Comparison of ENCODE assay signal across 8 mouse cellular contexts in the genomic region with DNA sequence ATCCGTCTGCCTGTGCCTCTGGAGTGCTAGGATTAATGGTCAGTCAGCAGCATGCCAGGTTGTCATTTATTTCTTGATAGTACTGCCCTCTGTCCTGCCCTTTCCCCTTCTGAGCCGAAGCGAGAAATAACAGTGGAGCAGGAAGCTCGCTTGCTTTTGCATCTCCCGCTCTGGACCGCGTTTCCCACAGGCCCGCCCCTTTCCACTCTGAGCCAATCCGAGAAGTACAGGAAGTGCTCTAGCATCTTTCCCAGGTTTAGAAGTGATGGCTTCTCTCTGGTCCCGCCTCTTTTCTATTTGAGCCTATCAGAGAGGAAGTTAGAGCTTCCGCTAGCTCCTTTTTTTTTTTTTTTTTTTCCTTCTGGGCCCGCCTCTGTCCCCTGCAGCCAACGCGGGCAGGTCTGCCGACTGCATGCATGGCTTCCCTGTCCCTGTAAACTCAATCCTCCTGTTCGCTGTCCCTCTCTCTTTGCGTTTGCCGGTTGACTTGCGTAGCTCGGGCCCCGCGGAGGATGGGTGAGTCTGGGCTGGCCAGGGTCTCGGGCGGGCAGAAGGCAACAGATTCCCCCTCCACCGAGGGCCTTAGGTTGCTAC. TPM values are rescaled to one million over a fixed set of nuclear protein-coding genes. Genes with fewer than 3 reads are reported as not detected.
DNase-seq lines count a peak whose midpoint lies in the region; ATAC-seq lines count a peak whose summit lies in the region.

No protein-coding gene starts in this region.

- ATAC-seq in erythroblast, adult 5-6 weeks (replicated peaks; ENCODE audit: low FRiP score, poor library complexity, severe bottlenecking), result peak; percentile 89
- peak; percentile 94 for ATAC-seq in kidney, embryonic 15.5 days (replicated peaks; ENCODE audit: low FRiP score)
- ATAC-seq in monocyte, adult 5-6 weeks (replicated peaks; ENCODE audit: insufficient number of reproducible peaks, low FRiP score, low TSS enrichment, poor library complexity, severe bottlenecking), result peak; percentile 88

- H3K27me3 ChIP-seq in heart, embryonic 10.5 days (ENCODE audit: insufficient read depth, poor library complexity, severe bottlenecking), result no peaks in the 10 kb centered on the region
- no peaks in the 10 kb centered on the region for H3K27me3 ChIP-seq in kidney, embryonic 15.5 days

- H3K4me3 ChIP-seq in heart, embryonic 10.5 days, result peak overlapping the region; percentile 71
- H3K4me3 ChIP-seq in kidney, embryonic 15.5 days (replicated peaks), result peak overlapping the region; percentile 62

- peak overlapping the region; percentile 69 for H3K4me2 ChIP-seq in kidney, embryonic 15.5 days

- H3K36me3 ChIP-seq in heart, embryonic 10.5 days, result peaks cover 22% of the 10 kb centered on the region
- H3K36me3 ChIP-seq in kidney, embryonic 15.5 days, result peaks cover 30% of the 10 kb centered on the region

- peak; percentile 90 to 92 for DNase-seq in B cell, adult 2 months
- DNase-seq in brain, adult 2 months (ENCODE audit: low read depth, low spot score), result peak; percentile 99
- peak; percentile 98 for DNase-seq in heart, embryonic 10.5 days (ENCODE audit: low spot score)
- DNase-seq in liver, result peak; percentile 94
- peak; percentile 91 for DNase-seq in spleen, postnatal 4 days (ENCODE audit: low spot score in 2 of 2)

- under 1% methylated on average over 25 of the region's 25 CpGs for WGBS in heart, embryonic 10.5 days
- under 1% methylated on average over 25 of the region's 25 CpGs for WGBS in kidney, embryonic 15.5 days

- H3K9me3 ChIP-seq in heart, embryonic 10.5 days, result no peaks in the 10 kb centered on the region
- no peaks in the 10 kb centered on the region for H3K9me3 ChIP-seq in kidney, embryonic 15.5 days (replicated peaks)

- H3K9ac ChIP-seq in kidney, embryonic 15.5 days, result peak overlapping the region; percentile 62

- H3K27ac ChIP-seq in heart, embryonic 10.5 days, result peak overlapping the region; percentile 87
- H3K27ac ChIP-seq in kidney, embryonic 15.5 days, result peak overlapping the region; percentile 88

- H3K4me1 ChIP-seq in heart, embryonic 10.5 days, result peaks cover 14% of the 10 kb centered on the region; the same call in 1 of the 2 replicates
- H3K4me1 ChIP-seq in kidney, embryonic 15.5 days, result peaks cover 25% of the 10 kb centered on the region

RNA-seq across cellular contexts. Expression of a gene that starts 1.4 kb away (rescaled TPM):
- 2.9 and 5.6 TPM in 2 replicates for total RNA-seq in erythroblast, adult 5-6 weeks (2015; ENCODE audit: low replicate concordance)
- 9.2 and 9.8 TPM in 2 replicates for total RNA-seq in erythroblast, adult 5-6 weeks (2017; ENCODE audit: low replicate concordance)
- 25.2 and 26.1 TPM in 2 replicates for polyA plus RNA-seq in heart, embryonic 10.5 days (2016; fragmentation: Nextera tagmentation; extraction: Ambion mirVana)
- polyA plus RNA-seq in kidney, embryonic 15.5 days (2015; fragmentation: Nextera tagmentation; extraction: Ambion mirVana), result 28.0 TPM in 2 replicates
- 16.3 to 34.8 TPM (median 16.7 TPM) in 3 replicates for total RNA-seq in monocyte, adult 5-6 weeks (2017)

RNA-seq across cellular contexts. Expression of a gene that starts 1.4 kb away (rescaled TPM):
- 16.7 and 22.1 TPM in 2 replicates for total RNA-seq in erythroblast, adult 5-6 weeks (2015; ENCODE audit: low replicate concordance)
- total RNA-seq in erythroblast, adult 5-6 weeks (2017; ENCODE audit: low replicate concordance), result 46.2 and 73.7 TPM in 2 replicates
- 64.9 and 74.8 TPM in 2 replicates for polyA plus RNA-seq in heart, embryonic 10.5 days (2016; fragmentation: Nextera tagmentation; extraction: Ambion mirVana)
- polyA plus RNA-seq in kidney, embryonic 15.5 days (2015; fragmentation: Nextera tagmentation; extraction: Ambion mirVana), result 73.4 and 75.3 TPM in 2 replicates
- 123 to 159 TPM (median 156 TPM) in 3 replicates for total RNA-seq in monocyte, adult 5-6 weeks (2017)

RNA-seq across cellular contexts. Expression of a gene that starts 39.9 kb away (rescaled TPM):
- 11.1 and 21.5 TPM in 2 replicates for total RNA-seq in erythroblast, adult 5-6 weeks (2015; ENCODE audit: low replicate concordance)
- total RNA-seq in erythroblast, adult 5-6 weeks (2017; ENCODE audit: low replicate concordance), result 16.0 and 24.9 TPM in 2 replicates
- 30.9 and 35.7 TPM in 2 replicates for polyA plus RNA-seq in heart, embryonic 10.5 days (2016; fragmentation: Nextera tagmentation; extraction: Ambion mirVana)
- 33.6 and 34.6 TPM in 2 replicates for polyA plus RNA-seq in kidney, embryonic 15.5 days (2015; fragmentation: Nextera tagmentation; extraction: Ambion mirVana)
- total RNA-seq in monocyte, adult 5-6 weeks (2017), result 37.6 to 41.1 TPM (median 40.2 TPM) in 3 replicates

Comparison
In these comparisons a context has a peak if more than half of its experiments do, and no peak if none do; other contexts are left out.
1. Peak in every context shown above with its lines: DNase-seq, ATAC-seq, H3K4me3 ChIP-seq and H3K27ac ChIP-seq.